Mouse (Mus musculus) kidney, embryonic 15.5 days (tissue): ENCODE measurements around the gene Olfr312. TPM values are rescaled to one million over a fixed set of nuclear protein-coding genes. Genes with fewer than 3 reads are reported as not detected.
"Not testable (repeated sequence)": the region's sequence is repeated elsewhere in the genome, so short reads cannot be mapped to it uniquely, and the experiment has no call there.

Experiments
- ATAC-seq: fragments of 200-750 bp; cut with Nextera tagmentation; replicated peaks from 2 replicates; pipeline ENCODE4 v1.8.0; 2017; ENCODE audit warnings: moderate TSS enrichment; ENCODE audit not compliant: low FRiP score
- H3K27ac ChIP-seq: fragments of 300-500 bp; sonication (generic); 2 replicates; pipeline ENCODE4 v1.5.1; 2015; ENCODE audit warnings: mild to moderate bottlenecking, inconsistent platforms
- H3K27me3 ChIP-seq: fragments of 300-500 bp; sonication (generic); 2 replicates; pipeline ENCODE4 v1.6.1; 2015; ENCODE audit warnings: inconsistent platforms
- H3K36me3 ChIP-seq: fragments of 300-500 bp; sonication (generic); 2 replicates; pipeline ENCODE4 v1.6.1; 2015; ENCODE audit warnings: inconsistent platforms
- H3K4me1 ChIP-seq: fragments of 300-500 bp; sonication (generic); 2 replicates; pipeline ENCODE4 v1.6.1; 2015; ENCODE audit warnings: inconsistent platforms
- H3K4me2 ChIP-seq: fragments of 300-500 bp; sonication (generic); 2 replicates; pipeline ENCODE4 v1.6.1; 2015; ENCODE audit warnings: moderate library complexity, mild to moderate bottlenecking, inconsistent platforms
- H3K4me3 ChIP-seq: fragments of 300-500 bp; sonication (generic); replicated peaks from 2 replicates; pipeline ENCODE4 v1.5.1; 2015; ENCODE audit warnings: mild to moderate bottlenecking, inconsistent platforms
- H3K9ac ChIP-seq: fragments of 300-500 bp; sonication (generic); 2 replicates; pipeline ENCODE4 v1.6.1; 2015; ENCODE audit warnings: mild to moderate bottlenecking, inconsistent platforms
- H3K9me3 ChIP-seq: fragments of 300-500 bp; sonication (generic); replicated peaks from 2 replicates; pipeline ENCODE4 v1.6.1; 2016; ENCODE audit warnings: inconsistent platforms
- WGBS: fragments of 180-500 bp; shearing (Covaris S2); methylation state at CpG from one replicate; pipeline ENCODE4 v1.1.7; 2015; ENCODE audit warnings: mixed read lengths; 5-methylcytosine and 5-hydroxymethylcytosine counted together
- polyA plus RNA-seq: library from polyadenylated mRNA; unstranded; fragments of >200 nt; fragmentation: Nextera tagmentation; extraction: Ambion mirVana; gene quantifications from 2 replicates; pipeline ENCODE4 v1.2.1, GENCODE M21; 2015

Olfr312 gene
- not detected in 2 replicates for polyA plus RNA-seq

DNA sequence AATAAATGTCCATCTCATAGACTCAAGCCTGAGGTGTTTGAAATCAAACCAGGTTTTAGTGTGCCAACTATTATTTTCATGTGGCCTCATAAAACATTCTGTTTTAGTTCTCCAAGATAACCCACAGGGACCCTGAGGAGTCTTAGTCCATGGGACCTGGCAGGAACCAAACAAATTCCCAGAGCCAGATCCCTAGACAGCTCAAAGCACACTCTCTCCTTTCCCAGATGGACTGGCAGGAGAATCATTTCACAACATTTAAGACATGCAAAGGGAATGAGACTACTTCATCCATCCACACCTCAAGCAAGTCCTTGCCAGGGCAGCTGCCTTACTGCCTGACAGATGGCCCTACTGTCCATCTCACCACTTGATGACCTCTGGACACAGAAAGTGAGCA, at the start of gene Olfr312:
Gene Olfr312 (plus strand): TSS at position 301 of the 400 bp plus-strand sequence.
- not testable (repeated sequence) for H3K27ac ChIP-seq, H3K4me1 ChIP-seq, H3K27me3 ChIP-seq, H3K4me3 ChIP-seq, ATAC-seq, H3K9me3 ChIP-seq, H3K36me3 ChIP-seq, H3K9ac ChIP-seq, H3K4me2 ChIP-seq

DNA sequence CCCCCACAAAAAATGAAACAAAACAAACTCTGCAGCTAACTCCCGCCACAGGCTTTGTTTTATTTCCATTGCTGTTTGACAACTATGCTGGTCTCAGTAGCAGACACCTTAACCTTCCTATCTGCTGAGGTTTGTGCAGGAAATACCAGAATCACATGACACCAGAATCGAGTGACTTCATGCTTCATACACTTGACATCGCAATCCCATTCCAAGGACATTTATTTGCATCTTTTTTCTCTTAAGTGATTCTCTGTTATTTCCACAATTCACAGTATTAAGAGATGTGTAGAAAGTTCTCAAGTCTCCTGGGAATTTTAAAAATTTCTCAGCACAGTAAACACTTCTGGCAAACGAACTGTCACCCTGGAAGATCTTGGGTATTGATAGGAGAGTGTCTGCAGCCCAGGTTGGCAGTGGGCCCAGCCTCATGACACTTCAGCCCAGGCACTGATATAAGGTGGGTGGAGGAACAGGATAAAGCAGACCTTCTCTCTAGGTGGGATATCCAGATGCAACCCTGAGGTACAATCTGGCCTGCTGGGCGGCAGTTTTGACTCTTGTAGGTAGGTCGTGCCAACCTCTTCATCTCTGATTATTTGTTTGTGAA, 46.5 kb upstream of the Olfr312 start, which contains the start of gene Olfr314:
Gene Olfr314 (plus strand): TSS at position 473 of the 610 bp plus-strand sequence.
- no peak within 1 kb of the TSS for H3K9ac ChIP-seq
- no peaks in the 10 kb centered on the region for H3K27me3 ChIP-seq
- H3K36me3 ChIP-seq, result no peaks in the 10 kb centered on the region
- H3K4me1 ChIP-seq, result no peaks in the 10 kb centered on the region
- H3K9me3 ChIP-seq, result no peaks in the 10 kb centered on the region
- no peak within 1 kb of the TSS for H3K27ac ChIP-seq
- 71% methylated on average over 6 of the region's 6 CpGs for WGBS
- no peak within 1 kb of the TSS for H3K4me3 ChIP-seq
- ATAC-seq, result no peak
- no peak within 1 kb of the TSS for H3K4me2 ChIP-seq

DNA sequence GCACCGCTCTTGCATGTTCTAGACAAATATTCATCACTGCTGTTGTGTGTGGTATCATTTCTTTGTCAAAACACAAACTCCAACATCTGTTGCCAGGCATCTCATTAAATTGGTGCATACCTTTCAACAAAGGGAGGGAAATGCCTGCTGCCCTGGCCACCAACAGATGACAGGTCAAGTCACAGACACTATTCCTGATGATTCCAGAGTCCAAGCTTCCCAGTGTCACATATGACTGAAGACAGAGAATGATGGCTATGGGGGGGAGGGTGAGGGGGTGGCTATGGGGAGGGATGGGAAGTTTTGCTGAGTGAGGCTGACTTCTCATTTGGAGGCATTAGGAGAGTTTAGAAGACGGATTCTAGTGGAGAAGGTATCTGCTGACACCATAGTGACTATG, 44.9 kb upstream of the Olfr312 start:
- ATAC-seq, result no peak
- no peak overlapping the region for H3K27ac ChIP-seq
- H3K27me3 ChIP-seq, result no peaks in the 10 kb centered on the region
- no peaks in the 10 kb centered on the region for H3K4me1 ChIP-seq
- WGBS, result 82% methylated on average over 2 of the region's 2 CpGs
- H3K4me2 ChIP-seq, result no peak overlapping the region
- no peak overlapping the region for H3K4me3 ChIP-seq
- no peaks in the 10 kb centered on the region for H3K9me3 ChIP-seq
- H3K9ac ChIP-seq, result no peak overlapping the region
- no peaks in the 10 kb centered on the region for H3K36me3 ChIP-seq

DNA sequence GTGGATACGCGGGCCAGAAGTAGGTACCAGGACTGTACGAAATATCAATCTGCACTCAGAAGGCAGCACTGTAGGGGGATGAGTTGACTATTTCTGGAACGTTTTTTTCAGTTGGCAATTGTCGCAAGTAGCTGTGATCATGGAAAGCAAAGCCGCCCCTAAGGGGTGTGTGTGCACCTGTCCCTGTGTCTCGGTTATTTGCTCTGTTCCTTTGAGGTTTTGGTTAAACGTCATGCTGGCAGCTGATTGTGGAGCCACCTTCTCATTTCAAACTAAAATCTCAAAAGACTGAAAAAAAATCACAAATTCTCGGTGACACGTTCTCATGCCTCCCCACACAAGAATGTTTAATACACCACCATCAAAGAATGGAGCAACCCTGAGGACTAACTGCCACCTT, 41.4 kb upstream of the Olfr312 start:
- ATAC-seq, result no peak
- Histone ChIP-seq H3K4me1 (no peaks in the 10 kb centered on the region), H3K4me2 (no peak overlapping the region), H3K9ac (no peak overlapping the region), H3K27me3 (no peaks in the 10 kb centered on the region), H3K36me3 (no peaks in the 10 kb centered on the region), H3K9me3 (no peaks in the 10 kb centered on the region), H3K4me3 (no peak overlapping the region), H3K27ac (no peak overlapping the region)
- WGBS, result 91% methylated on average over 10 of the region's 10 CpGs

DNA sequence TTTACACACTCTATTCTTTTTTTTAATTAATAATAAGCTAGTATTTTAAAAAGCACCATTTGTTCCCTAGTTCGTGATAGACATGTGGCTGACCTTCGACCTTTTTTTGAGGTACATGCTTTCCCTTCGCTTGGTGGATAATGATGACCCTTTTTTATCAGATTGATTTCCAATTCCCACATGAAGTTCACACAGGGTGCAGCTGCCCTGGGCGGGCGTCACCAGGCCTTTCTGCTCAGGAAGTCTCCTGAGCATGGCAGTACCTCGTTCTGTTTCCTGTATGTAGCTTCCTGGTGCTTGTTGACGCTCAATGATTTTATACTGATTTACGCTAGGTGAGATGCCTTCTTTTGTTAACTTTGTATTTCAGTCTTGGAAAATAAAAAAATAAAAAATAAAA, 40.7 kb upstream of the Olfr312 start:
- H3K4me3 ChIP-seq, result no peak overlapping the region
- no peaks in the 10 kb centered on the region for H3K36me3 ChIP-seq
- H3K9me3 ChIP-seq, result no peaks in the 10 kb centered on the region
- no peak overlapping the region for H3K4me2 ChIP-seq
- H3K27me3 ChIP-seq, result no peaks in the 10 kb centered on the region
- WGBS, result 74% methylated on average over 8 of the region's 8 CpGs
- ATAC-seq, result no peak
- H3K9ac ChIP-seq, result no peak overlapping the region
- H3K27ac ChIP-seq, result no peak overlapping the region
- no peaks in the 10 kb centered on the region for H3K4me1 ChIP-seq

DNA sequence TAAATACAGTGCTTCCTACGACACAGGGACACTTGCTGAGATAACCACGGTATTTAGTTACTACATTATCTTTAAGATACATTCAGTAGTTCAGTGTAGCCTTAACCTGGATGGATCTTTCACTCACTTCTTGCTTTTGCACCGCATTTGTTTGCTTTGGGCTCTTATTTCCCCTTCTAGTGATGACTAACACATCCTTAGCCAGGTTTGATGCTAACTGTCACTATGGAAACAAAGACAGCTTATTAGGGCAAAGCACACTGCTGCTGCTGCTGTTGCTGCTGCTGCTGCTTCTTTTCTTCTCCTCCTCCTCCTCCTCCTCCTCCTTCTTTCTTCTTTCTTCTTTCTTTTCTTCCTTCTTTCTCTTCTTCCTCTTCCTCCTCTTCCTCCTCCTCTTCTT, 39.5 kb upstream of the Olfr312 start:
- no peak overlapping the region for H3K4me3 ChIP-seq
- no peaks in the 10 kb centered on the region for H3K36me3 ChIP-seq
- no peak overlapping the region for H3K27ac ChIP-seq
- no peak overlapping the region for H3K9ac ChIP-seq
- no peaks in the 10 kb centered on the region for H3K27me3 ChIP-seq
- no peak overlapping the region for H3K4me2 ChIP-seq
- 36% methylated on average over 3 of the region's 3 CpGs for WGBS
- no peaks in the 10 kb centered on the region for H3K4me1 ChIP-seq
- no peak for ATAC-seq
- no peaks in the 10 kb centered on the region for H3K9me3 ChIP-seq

DNA sequence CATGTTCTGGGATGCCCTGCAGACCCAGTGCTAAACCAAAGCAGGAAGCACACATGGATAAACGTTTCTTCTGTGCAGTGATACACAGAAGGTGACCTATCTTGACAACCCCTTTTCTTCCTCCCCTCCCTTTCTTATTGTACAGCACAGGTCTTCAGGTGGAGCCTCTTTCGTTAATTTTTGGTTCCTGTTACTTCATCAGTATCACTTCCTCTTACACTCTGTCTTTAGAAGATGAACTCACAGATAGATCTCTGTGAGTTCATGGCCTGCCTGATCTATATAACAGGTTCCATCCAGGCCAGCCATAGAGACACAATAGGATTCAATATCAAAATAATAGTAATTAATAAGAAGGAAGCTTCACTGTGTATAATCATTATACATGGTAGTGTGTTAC, 39.0 kb upstream of the Olfr312 start:
- Histone ChIP-seq H3K27me3 (no peaks in the 10 kb centered on the region), H3K27ac (no peak overlapping the region), H3K9ac (no peak overlapping the region), H3K4me2 (no peak overlapping the region), H3K4me3 (no peak overlapping the region), H3K4me1 (no peaks in the 10 kb centered on the region), H3K9me3 (no peaks in the 10 kb centered on the region), H3K36me3 (no peaks in the 10 kb centered on the region)
- ATAC-seq, result no peak
- 44% methylated on average over 2 of the region's 2 CpGs for WGBS

DNA sequence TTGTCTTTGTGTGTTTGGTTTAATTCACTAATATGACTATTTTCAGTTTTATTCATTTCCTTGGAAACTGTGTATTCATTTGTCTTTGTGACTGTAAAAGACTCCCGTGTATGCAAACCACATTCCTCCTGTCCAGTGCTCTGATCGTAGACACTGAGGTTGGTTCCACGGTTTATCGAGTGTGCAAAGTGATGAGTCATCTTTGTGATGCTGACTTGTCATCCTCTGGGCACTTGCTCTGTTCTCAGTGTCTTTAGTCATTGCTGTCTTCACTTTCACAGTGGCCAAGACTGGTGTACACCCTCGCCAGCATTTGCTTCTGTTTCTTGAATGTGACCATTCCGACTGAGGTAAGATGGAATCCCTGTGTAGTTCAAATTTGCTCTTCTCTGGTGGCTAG, 38.4 kb upstream of the Olfr312 start:
- Histone ChIP-seq H3K4me2 (no peak overlapping the region), H3K9ac (no peak overlapping the region), H3K36me3 (no peaks in the 10 kb centered on the region), H3K27ac (no peak overlapping the region), H3K27me3 (no peaks in the 10 kb centered on the region), H3K4me1 (no peaks in the 10 kb centered on the region), H3K9me3 (no peaks in the 10 kb centered on the region), H3K4me3 (no peak overlapping the region)
- ATAC-seq, result no peak
- 72% methylated on average over 6 of the region's 6 CpGs for WGBS

DNA sequence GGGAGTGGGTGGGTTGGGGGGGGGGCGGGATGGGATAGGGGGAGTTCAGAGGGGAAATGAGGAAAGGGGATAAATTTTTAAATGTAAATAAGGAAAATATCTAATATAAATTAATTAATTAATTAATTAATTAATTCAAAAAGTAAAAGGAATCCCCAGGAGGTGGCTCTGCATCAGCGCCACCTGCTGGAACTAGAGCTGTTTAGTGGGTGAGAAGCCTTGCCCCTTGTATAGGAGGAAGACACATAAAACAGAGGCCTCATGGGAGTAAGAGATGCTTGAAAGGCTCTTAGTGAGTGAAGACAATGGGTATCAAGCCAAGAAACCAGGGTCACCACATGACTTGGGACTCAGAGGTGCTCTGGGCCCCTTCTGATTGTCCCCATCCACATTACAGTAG, 33.2 kb upstream of the Olfr312 start:
- Histone ChIP-seq H3K9ac (no peak overlapping the region), H3K4me2 (no peak overlapping the region), H3K27ac (no peak overlapping the region), H3K9me3 (no peaks in the 10 kb centered on the region), H3K27me3 (no peaks in the 10 kb centered on the region), H3K36me3 (no peaks in the 10 kb centered on the region), H3K4me1 (no peaks in the 10 kb centered on the region), H3K4me3 (no peak overlapping the region)
- 89% methylated on average over 2 of the region's 2 CpGs for WGBS
- ATAC-seq, result no peak

DNA sequence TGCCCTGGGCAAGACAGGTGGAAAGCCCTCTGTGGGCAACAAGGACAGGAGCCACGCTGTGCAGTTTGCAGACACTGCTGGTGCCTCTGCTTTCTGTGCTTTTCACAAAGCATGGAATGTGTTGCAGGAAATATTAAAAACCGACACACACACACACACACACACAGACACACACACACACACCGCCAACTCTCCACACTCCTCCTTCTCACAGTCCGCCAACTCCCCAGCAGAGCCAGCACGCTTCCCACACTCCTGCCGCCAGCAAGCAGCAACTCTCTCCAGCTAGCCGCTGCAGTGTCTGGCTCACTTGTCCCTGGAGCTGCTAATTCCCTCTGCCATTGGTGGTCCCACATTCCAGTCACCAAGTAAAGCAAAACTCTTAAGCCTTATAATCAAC, 32.2 kb upstream of the Olfr312 start:
- no peak overlapping the region for H3K9ac ChIP-seq
- WGBS, result 73% methylated on average over 7 of the region's 7 CpGs
- H3K4me1 ChIP-seq, result 0 out of 2 replicates have a peak, but pooled peaks cover 3% of the 10 kb centered on the region
- H3K36me3 ChIP-seq, result no peaks in the 10 kb centered on the region
- no peak overlapping the region for H3K4me3 ChIP-seq
- H3K27me3 ChIP-seq, result no peaks in the 10 kb centered on the region
- ATAC-seq, result no peak
- H3K27ac ChIP-seq, result no peak overlapping the region
- H3K9me3 ChIP-seq, result no peaks in the 10 kb centered on the region
- H3K4me2 ChIP-seq, result no peak overlapping the region

DNA sequence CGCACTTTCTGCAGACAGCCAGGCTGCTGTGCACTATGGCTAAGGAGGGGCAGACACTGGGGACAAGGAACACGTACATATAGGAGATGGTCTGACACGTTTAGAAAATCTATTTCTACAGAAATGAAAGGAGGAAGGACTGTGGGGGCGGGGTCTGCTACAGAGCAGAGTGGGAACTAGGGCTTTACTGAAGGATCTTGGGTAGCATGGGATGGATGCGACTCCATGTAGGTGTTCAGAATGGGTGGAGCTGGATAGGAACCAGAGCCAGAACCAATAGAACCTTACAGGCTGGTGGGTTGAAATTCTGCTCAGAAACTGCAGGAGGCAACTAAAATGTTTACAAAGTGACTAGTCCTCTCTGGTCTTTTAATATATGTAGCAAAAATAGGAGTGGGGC, 29.3 kb upstream of the Olfr312 start:
- H3K27ac ChIP-seq, result no peak overlapping the region
- no peak overlapping the region for H3K4me2 ChIP-seq
- no peak for ATAC-seq
- H3K4me3 ChIP-seq, result no peak overlapping the region
- H3K9me3 ChIP-seq, result no peaks in the 10 kb centered on the region
- no peak overlapping the region for H3K9ac ChIP-seq
- 73% methylated on average over 5 of the region's 5 CpGs for WGBS
- H3K36me3 ChIP-seq, result no peaks in the 10 kb centered on the region
- no peaks in the 10 kb centered on the region for H3K27me3 ChIP-seq
- H3K4me1 ChIP-seq, result 0 out of 2 replicates have a peak, but pooled peaks cover 10% of the 10 kb centered on the region

DNA sequence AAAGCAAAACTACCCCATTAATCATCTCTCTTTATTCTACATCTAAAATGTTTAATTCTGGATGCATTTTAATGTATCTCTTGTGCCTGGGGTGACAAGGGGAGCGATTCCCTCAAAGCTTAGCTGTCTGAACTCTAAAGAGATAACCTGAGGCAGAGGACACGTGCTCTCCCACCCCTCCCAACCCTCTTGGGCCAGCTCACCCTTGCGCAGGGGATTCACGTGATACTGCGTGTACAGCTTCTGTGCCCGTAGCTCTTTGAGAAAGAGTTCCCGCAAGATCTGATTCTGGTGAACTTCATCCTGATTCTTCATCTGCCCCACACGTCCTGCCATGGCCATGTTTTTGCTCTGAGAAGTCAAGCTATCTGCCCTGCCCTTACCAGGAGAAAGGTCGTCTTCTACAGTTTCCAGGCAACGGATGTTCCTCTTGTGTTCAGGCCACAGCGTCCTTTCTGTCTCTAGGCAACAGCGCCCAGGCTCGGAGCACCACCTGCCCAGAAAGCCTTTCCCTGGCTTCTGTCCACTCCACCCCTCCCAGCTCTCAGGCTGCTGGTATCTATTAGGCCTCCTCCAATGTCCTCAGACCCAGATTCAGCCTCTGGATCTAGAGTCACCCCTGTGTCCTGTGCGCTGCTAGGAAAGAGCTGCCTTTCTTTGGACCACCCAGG, 27.3 kb upstream of the Olfr312 start, which contains the start of gene Fam183b:
Gene Fam183b (minus strand): TSS at position 403 of the 671 bp plus-strand sequence.
- peak; percentile 46 for ATAC-seq
- Histone ChIP-seq H3K4me1 (0 out of 2 replicates have a peak, but pooled peaks cover 10% of the 10 kb centered on the region), H3K4me2 (no peak within 1 kb of the TSS)

More for the DNA sequence above, 27.3 kb upstream of the Olfr312 start, which contains the start of gene Fam183b:
- 42% methylated on average over 14 of the region's 14 CpGs for WGBS
- Histone ChIP-seq H3K9me3 (no peaks in the 10 kb centered on the region), H3K9ac (no peak within 1 kb of the TSS), H3K4me3 (no peak within 1 kb of the TSS), H3K27me3 (no peaks in the 10 kb centered on the region), H3K36me3 (no peaks in the 10 kb centered on the region), H3K27ac (no peak within 1 kb of the TSS)
